Mouse (Mus musculus) CH12.LX (cell line): ENCODE data around the gene Slc9a8. TPM values are rescaled to one million over a fixed set of nuclear protein-coding genes. Genes with fewer than 3 reads are reported as not detected.

Experiments
- DNase-seq: peaks from one replicate; pipeline ENCODE4 v3.0.0-alpha.2; 2013; ENCODE audit errors: extremely low read depth
- H3K27ac ChIP-seq: 2 replicates; pipeline ENCODE4 v1.5.1; 2012; ENCODE audit warnings: low read depth, mild to moderate bottlenecking, control low read depth, moderate library complexity; ENCODE audit not compliant: insufficient read depth
- H3K27me3 ChIP-seq: replicated peaks from 2 replicates; pipeline ENCODE3; 2012; ENCODE audit warnings: inconsistent platforms
- H3K36me3 ChIP-seq, 2 experiments: replicated peaks in 1 of 2; 2 replicates each; pipeline versions ENCODE3 to v1.6.1; 2012; ENCODE audit warnings: inconsistent platforms in 1 of 2, low read length in 1 of 2, mild to moderate bottlenecking in 1 of 2, mixed read lengths in 1 of 2, moderate library complexity in 1 of 2; ENCODE audit not compliant: control insufficient read depth in 1 of 2, insufficient read depth in 1 of 2
- H3K4me1 ChIP-seq, 2 experiments: 2 replicates each; pipeline ENCODE4 v1.6.1; 2012; ENCODE audit warnings: inconsistent platforms in 1 of 2, moderate library complexity in 1 of 2; ENCODE audit not compliant: insufficient read depth in 2 of 2, control insufficient read depth in 1 of 2
- H3K4me2 ChIP-seq: 2 replicates; pipeline ENCODE4 v1.6.1; 2012; ENCODE audit warnings: low read depth, mild to moderate bottlenecking, control low read depth; ENCODE audit not compliant: poor library complexity, insufficient read depth, severe bottlenecking
- H3K4me3 ChIP-seq, 3 experiments: fragments of 150-350 bp in 1 of 3; sonication (generic) in 1 of 3; replicated peaks in 1 of 3; 2 replicates each; pipeline versions ENCODE3 to v1.5.1; 2011 to 2012; ENCODE audit warnings: low read depth in 2 of 3, low read length in 2 of 3, mild to moderate bottlenecking in 2 of 3, moderate library complexity in 2 of 3, control low read depth in 1 of 3, improper control_type of control experiment in 1 of 3, inconsistent platforms in 1 of 3, mixed read lengths in 1 of 3; ENCODE audit not compliant: poor library complexity in 1 of 3
- H3K79me2 ChIP-seq: replicated peaks from 2 replicates; pipeline ENCODE4 v1.6.1; 2012; ENCODE audit warnings: mild to moderate bottlenecking, moderate library complexity; ENCODE audit not compliant: control insufficient read depth, poor library complexity, insufficient read depth, severe bottlenecking; ENCODE audit errors: extremely low read depth
- H3K9ac ChIP-seq: 2 replicates; pipeline ENCODE4 v1.6.1; 2012; ENCODE audit warnings: low read depth, mild to moderate bottlenecking, control low read depth, moderate library complexity; ENCODE audit not compliant: insufficient read depth
- H3K9me3 ChIP-seq: replicated peaks from 2 replicates; pipeline ENCODE3; 2012; ENCODE audit warnings: low read length, inconsistent platforms, mixed read lengths
- CTCF ChIP-seq, 2 experiments: IDR thresholded peaks in 1 of 2; conservative IDR thresholded peaks in 1 of 2; 2 replicates each; pipeline ENCODE4 v1.5.1; 2011 to 2012; ENCODE audit warnings: low read depth in 2 of 2, low read length in 2 of 2, improper control_type of control experiment in 1 of 2, inconsistent platforms in 1 of 2, mild to moderate bottlenecking in 1 of 2, moderate library complexity in 1 of 2
- JUND ChIP-seq: conservative IDR thresholded peaks from 2 replicates; pipeline ENCODE4 v1.6.1; 2011; ENCODE audit warnings: low read depth, low read length, improper control_type of control experiment
- MAFK ChIP-seq: IDR thresholded peaks from 2 replicates; pipeline ENCODE4 v1.6.1; 2011; ENCODE audit warnings: low read length, improper control_type of control experiment; ENCODE audit not compliant: insufficient replicate concordance
- MAZ ChIP-seq: IDR thresholded peaks from 2 replicates; pipeline ENCODE4 v1.6.1; 2012; ENCODE audit warnings: low read depth, mild to moderate bottlenecking, inconsistent platforms, low read length, improper control_type of control experiment, moderate library complexity
- MEF2A ChIP-seq: IDR thresholded peaks from 2 replicates; pipeline ENCODE4 v1.6.1; 2014; ENCODE audit warnings: low read depth, mild to moderate bottlenecking, inconsistent platforms, low read length, improper control_type of control experiment, borderline replicate concordance
- MXI1 ChIP-seq: IDR thresholded peaks from 2 replicates; pipeline ENCODE4 v1.6.1; 2011; ENCODE audit warnings: mild to moderate bottlenecking, low read depth, low read length, improper control_type of control experiment
- NELFE ChIP-seq: IDR thresholded peaks from 2 replicates; pipeline ENCODE4 v1.6.1; 2011; ENCODE audit warnings: low read depth, low read length, improper control_type of control experiment
- NRF1 ChIP-seq: IDR thresholded peaks from 2 replicates; pipeline ENCODE4 v1.6.1; 2014; ENCODE audit warnings: low read depth, mild to moderate bottlenecking, inconsistent platforms, low read length, improper control_type of control experiment, moderate library complexity
- POLR2A ChIP-seq: IDR thresholded peaks from 2 replicates; pipeline ENCODE4 v1.6.1; 2011; ENCODE audit warnings: low read depth, mild to moderate bottlenecking, improper control_type of control experiment, low read length
- POLR2AphosphoS2 ChIP-seq: IDR thresholded peaks from 2 replicates; pipeline ENCODE4 v1.6.1; 2011; ENCODE audit warnings: low read depth, low read length, improper control_type of control experiment
- RAD21 ChIP-seq: IDR thresholded peaks from 2 replicates; pipeline ENCODE4 v1.6.1; 2011; ENCODE audit warnings: low read depth, mild to moderate bottlenecking, low read length, improper control_type of control experiment, moderate library complexity
- SIN3A ChIP-seq: IDR thresholded peaks from 2 replicates; pipeline ENCODE4 v1.6.1; 2012; ENCODE audit warnings: low read length, improper control_type of control experiment, inconsistent platforms
- SMC3 ChIP-seq: IDR thresholded peaks from 2 replicates; pipeline ENCODE4 v1.6.1; 2011; ENCODE audit warnings: low read depth, low read length, improper control_type of control experiment
- TBP ChIP-seq: conservative IDR thresholded peaks from 2 replicates; pipeline ENCODE4 v1.6.1; 2011; ENCODE audit warnings: low read depth, low read length, improper control_type of control experiment
- TCF12 ChIP-seq: IDR thresholded peaks from 2 replicates; pipeline ENCODE4 v1.6.1; 2014; ENCODE audit warnings: low read depth, mild to moderate bottlenecking, inconsistent platforms, low read length, improper control_type of control experiment
- ZC3H11A ChIP-seq: IDR thresholded peaks from 2 replicates; pipeline ENCODE4 v1.6.1; 2012; ENCODE audit warnings: low read depth, mild to moderate bottlenecking, inconsistent platforms, low read length, improper control_type of control experiment
- ZKSCAN1 ChIP-seq: IDR thresholded peaks from 2 replicates; pipeline ENCODE4 v1.6.1; 2012; ENCODE audit warnings: low read depth, inconsistent platforms, low read length, improper control_type of control experiment, borderline replicate concordance
- ZMIZ1 ChIP-seq: IDR thresholded peaks from 2 replicates; pipeline ENCODE4 v1.6.1; 2012; ENCODE audit warnings: low read depth, mild to moderate bottlenecking, inconsistent platforms, low read length, improper control_type of control experiment
- ZNF384 ChIP-seq: IDR thresholded peaks from 2 replicates; pipeline ENCODE4 v1.6.1; 2012; ENCODE audit warnings: low read depth, low read length, improper control_type of control experiment, inconsistent platforms
- dilution Hi-C: fragments of 300-500 bp; cut with MboI; formaldehyde crosslinking; loops from 2 replicates; pipeline ENCODE4 v1.14.3; 2020; ENCODE audit warnings: low sequenced_read_pairs; ENCODE audit not compliant: extremely low pct_unique_long_range_greater_than_20kb, extremely low pct_ligation_motif_present
- in situ Hi-C: fragments of 300-500 bp; cut with MboI; formaldehyde crosslinking; loops from 3 replicates; pipeline ENCODE4 v1.14.3; 2019; ENCODE audit warnings: low sequenced_read_pairs, low pct_ligation_motif_present, low pct_unique_long_range_greater_than_20kb, mixed read lengths
- polyA plus RNA-seq: library from polyadenylated mRNA; unstranded; fragments of >175 nt; gene quantifications from 2 replicates; pipeline ENCODE4 v1.2.1, GENCODE M21; 2012; ENCODE audit warnings: low read depth; ENCODE audit not compliant: insufficient read length
- total RNA-seq, 2 experiments: library from RNA; depleted of rRNA; stranded (reverse); fragments of 300-350 nt in 1 of 2; fragments of >200 nt in 1 of 2; gene quantifications; 2 replicates each; pipeline ENCODE4 v1.2.3; 2012 to 2014

Slc9a8 gene
- total and polyA plus RNA-seq, 3 experiments: 14.5 to 26.0 (median 25.0) TPM

DNA sequence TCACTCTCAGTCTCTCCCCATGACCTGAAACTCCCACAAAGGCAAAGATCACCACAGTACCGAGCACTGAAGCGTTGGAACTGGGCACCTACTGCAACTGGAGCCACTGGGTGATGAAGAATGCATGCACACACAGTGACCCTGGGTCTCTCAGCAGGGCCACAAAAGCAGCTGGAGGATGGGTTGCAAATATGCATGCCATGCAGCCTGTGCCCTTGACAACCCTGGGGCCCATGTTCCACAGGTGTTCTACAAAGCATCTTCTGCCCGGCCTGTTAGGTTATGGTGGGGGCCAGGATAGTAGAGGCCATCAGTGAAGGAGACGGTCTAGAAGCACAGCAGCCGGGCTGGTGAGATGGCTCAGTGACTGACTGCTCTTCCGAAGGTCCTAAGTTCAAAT, 66.0 kb downstream of the Slc9a8 start:
- no peaks in the 10 kb centered on the region for H3K9me3 ChIP-seq

DNA sequence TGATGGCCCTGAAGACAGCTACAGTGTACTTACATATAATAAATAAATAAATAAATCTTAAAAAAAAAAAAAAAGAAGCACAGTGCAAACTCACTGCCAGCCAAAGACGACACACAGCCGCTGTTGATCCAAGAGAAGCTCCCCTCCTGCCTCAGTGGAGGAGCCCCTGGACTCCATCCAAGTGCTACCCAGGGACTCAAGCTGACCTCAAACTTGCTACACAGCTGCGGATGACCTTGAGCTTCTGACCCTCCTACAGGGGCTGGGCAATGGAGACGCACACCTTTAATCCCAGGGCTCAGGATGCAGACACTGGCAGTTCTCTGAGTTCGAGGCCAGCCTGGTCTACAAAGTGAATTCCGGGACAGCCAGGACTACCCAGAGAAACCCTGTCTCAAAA, 66.5 kb downstream of the Slc9a8 start:
- H3K4me2 ChIP-seq: no peak overlapping the region
- H3K79me2 ChIP-seq: peaks cover 78% of the 10 kb centered on the region
- peaks cover 51 to 62% of the 10 kb centered on the region in 2 experiments for H3K36me3 ChIP-seq
- no peak overlapping the region for H3K4me3 ChIP-seq
- dilution Hi-C loops: no loop called here
- no peaks in the 10 kb centered on the region for H3K9me3 ChIP-seq
- no peaks in the 10 kb centered on the region for H3K27me3 ChIP-seq
- in situ Hi-C loops: loop anchor here (10.0 kb wide), 1 partner anchor 423 kb away; the partner anchor contains the start of gene Znfx1
- H3K4me1 ChIP-seq: peaks cover 18 to 61% of the 10 kb centered on the region in 2 experiments
- DNase-seq: no peak
- no peak overlapping the region for H3K27ac ChIP-seq
- no peak for TF ChIP-seq RAD21
- TF ChIP-seq MEF2A: no peak
- no peak for TF ChIP-seq JUND
- TF ChIP-seq NELFE: no peak
- no peak for TF ChIP-seq ZC3H11A
- no peak for TF ChIP-seq TCF12
- no peak for TF ChIP-seq ZNF384
- TF ChIP-seq MAFK: no peak
- H3K9ac ChIP-seq: no peak overlapping the region

More for the DNA sequence above, 66.0 kb downstream of the Slc9a8 start:
- peaks cover 18 to 61% of the 10 kb centered on the region in 2 experiments for H3K4me1 ChIP-seq
- H3K4me3 ChIP-seq: no peak overlapping the region
- H3K4me2 ChIP-seq: no peak overlapping the region
- DNase-seq: no peak
- peaks cover 55 to 66% of the 10 kb centered on the region in 2 experiments for H3K36me3 ChIP-seq
- H3K27ac ChIP-seq: no peak overlapping the region
- peaks cover 77% of the 10 kb centered on the region for H3K79me2 ChIP-seq
- H3K9ac ChIP-seq: no peak overlapping the region
- TF ChIP-seq TBP (no peak), NELFE (no peak), POLR2A (no peak), ZKSCAN1 (no peak), ZMIZ1 (no peak), NRF1 (no peak), POLR2AphosphoS2 (no peak), CTCF (conservative IDR thresholded peaks at IDR 0.05 in 1 of 2, IDR thresholded peaks at IDR 0.05 in 1 of 2; ENCODE audit: low read depth in 2 of 2, low read length in 2 of 2) (no peak), MAZ (no peak), SMC3 (no peak), SIN3A (no peak), ZC3H11A (no peak), MXI1 (no peak)
- in situ Hi-C loops (loop anchor here (10.0 kb wide), 1 partner anchor 423 kb away; the partner anchor contains the start of gene Znfx1), dilution Hi-C loops (no loop called here)
- H3K27me3 ChIP-seq: no peaks in the 10 kb centered on the region
